Mouse (Mus musculus): ENCODE data around the gene Isoc2b.
"Not testable (repeated sequence)": the region's sequence is repeated elsewhere in the genome, so short reads cannot be mapped to it uniquely, and the experiment has no call there.

Gene Isoc2b

DNA sequence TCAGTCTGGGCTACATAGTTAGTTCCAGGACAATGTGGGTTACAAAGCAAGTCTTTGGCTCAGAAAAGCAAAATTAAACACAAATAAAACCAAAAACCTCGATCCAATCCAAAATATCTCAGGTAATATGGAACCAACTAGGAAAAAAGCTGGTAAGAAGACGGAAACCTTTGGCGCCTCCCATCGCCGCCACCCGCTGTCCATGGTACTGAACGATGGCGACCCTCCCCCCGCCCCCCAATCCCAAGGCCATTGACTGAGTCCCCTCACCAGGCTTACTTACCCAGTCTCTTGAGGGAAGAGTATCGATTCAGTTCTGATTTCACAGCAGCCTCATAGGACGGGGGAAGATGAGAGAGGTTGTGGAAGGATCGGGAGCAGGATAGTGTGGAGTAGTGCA, 39.6 kb downstream of the Isoc2b start:
- DNase-seq = no peak

DNA sequence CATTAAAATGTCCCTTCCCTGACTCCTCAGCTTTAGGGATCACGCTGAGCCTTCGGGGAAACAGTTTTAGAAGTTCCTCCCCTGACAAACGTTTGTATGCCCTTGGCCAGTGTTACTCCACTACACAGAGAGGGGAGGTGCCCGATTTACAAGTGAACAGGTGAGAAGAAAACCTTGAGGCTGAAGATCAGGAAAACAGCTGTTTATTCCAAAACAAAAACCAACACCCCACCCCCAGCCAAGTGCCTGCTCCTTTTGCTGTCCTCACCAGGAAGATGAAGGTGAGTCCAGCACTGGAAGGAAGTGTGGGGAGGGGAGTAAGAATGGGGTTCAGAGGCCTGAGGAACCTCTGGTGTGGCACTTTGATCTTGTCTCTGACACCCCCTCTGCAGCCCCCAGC, 44.7 kb downstream of the Isoc2b start:
- DNase-seq = no peak

DNA sequence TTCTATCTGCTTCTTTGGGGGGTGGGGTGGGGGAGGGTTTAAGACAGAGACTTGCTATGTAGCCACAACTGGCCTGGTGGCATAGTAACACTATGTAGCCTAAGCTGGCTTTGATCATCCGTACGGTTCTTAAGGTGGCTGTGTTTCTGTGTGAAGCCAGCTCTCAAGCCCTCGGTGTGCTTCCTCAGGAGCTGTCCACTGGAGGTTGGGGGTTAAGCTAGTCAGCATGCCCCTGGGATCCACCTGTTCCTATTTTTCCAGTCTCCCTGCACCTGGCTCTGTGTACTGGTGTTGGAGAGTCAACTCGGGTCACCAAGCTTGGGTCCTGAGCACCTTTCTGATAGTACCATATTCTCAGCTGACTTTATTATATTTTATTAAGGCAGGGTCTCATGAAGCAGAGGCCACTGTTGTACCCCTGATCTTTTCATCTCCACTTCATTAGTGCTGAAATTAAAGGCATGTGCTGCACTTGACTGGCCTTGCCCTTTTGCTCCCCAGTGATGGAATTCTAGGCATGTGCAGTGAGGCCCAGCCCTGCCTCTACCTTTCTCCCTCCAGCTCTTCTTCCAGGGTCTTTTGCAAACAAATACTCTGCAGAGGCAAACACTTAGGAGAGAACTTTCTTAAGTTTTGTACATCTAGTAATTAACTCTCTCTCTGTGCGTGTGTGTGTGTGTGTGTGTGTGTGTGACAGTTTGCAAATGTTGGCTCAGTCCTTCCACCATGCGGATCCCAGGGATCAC, 47.7 kb downstream of the Isoc2b start:
- DNase-seq = no peak

DNA sequence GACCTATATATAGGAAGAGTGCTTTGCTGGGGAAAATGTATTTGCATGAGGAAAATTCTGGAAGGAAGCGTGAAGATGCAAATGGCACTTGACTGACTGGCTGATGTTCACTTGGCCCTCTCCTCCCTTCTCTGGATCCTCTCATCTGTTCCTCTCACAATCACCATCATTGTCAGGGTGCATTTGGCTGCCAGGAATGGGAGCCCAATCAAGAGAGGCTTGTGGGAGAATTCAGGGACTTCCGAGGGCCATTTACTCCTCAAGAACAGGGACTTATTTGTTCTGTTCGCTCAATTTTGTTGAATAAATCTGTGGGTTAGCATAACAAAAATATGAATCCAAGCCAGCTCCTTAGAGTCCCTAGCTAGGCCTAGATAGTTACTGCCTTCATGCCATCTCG, 48.4 kb downstream of the Isoc2b start:
- no peak for DNase-seq

DNA sequence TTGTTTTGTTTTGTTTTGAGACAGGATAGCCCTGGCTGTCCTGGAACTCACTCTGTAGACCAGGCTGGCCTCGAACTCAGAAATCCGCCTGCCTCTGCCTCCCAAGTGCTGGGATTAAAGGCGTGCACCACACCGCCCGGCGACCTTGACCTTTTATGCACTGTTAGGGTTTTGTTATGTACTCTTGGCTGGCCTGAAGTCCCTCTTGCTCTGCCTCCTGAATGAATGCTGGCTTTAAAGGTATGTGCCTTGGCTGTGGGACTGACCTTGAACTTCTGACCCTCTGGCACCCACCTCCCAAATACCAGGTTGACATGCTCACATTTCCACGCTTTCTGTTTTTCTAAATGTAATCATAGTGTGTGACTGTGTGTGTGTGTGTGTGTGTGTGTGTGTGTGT, 49.1 kb downstream of the Isoc2b start:
- not testable (repeated sequence) for DNase-seq

DNA sequence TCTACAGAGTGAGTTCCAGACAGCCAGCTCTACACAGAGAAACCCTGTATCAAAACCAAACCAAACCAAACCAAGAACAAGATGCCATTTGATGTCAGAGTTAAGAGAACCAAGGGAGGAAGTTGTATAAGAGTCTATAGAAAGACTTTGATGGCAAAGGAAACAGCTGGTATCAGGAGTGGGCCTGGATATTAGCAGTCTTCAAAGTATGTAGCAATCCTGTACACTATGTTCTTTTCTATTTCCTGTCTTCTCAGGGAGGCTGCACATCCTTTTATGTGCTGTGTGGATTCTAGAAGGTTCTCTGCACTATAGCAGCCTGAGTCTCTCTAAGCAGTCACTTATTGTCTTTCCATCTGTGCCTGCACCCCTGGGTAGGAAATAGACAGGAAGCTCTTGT, 53.5 kb downstream of the Isoc2b start:
- DNase-seq = no peak

DNA sequence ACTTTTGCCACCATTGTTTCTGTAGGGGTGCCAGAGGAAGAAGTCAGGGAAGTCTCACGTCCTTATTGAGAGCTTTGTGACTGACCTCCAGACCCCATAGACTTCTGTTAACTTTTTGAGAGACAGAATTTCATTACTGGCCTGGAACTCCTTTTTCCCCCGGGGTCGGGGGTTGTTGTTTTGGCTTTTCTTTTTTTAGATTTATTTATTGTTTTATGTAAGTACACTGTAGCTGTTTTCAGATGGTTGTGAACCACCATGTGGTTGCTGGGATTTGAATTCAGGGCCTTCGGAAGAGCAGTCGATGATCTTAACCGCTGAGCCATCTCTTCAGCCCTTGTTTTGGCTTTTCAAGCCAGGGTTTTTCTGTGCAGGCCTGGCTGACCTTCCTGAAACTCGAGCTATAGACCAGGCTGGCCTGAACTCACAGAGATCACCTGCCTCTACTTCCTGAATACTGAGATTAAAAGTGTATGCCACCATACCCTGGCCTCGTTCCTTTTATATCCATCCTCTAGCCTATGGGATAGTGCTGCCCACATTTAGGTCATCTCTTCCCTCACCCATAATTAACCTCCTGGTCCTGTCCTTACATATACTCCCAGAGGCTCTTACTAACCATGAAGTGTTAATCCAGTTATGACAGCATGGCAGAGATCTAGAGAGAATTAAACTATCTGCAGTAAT, 56.8 kb downstream of the Isoc2b start:
- DNase-seq = no peak

DNA sequence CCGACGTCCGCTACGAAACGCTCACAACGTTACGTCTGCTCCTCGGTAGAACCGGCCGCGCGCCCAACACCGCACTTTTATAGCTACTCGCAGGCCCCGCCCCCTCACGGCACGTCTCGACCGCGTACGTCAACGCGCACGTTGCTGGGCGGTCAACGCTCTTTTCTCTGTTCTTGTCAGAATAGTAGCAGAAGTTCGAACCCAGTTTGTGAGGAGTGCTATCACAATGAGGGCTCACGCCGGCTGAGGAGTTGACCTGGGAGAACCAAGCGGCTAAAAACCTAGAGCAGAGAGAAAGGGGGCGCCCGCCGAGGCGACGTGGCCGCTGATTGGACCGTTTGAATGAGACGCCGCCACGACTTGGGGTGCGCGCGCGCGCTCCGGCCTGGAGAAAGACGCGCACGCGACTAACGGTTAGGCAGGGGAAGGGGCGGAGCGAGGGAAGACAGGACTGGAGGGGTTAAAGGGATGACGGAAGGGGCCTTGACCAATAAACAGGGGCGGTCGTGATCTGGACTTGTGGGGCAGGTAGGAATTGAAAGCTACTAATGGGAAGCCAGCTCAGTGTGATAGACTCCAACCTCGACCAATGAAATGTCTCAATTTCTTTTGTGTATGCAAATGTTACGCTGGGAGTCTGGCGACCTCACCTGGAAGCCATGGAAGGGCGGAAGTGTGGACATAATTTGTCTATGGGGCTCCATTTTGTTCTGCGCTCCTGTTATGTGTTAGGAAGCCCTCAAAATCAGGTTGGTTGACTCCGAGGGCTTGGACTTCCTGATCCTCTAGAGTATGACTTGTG, 57.6 kb downstream of the Isoc2b start, which contains the start of gene Ube2s:
Gene Ube2s, minus strand, starts transcription at position 288 of the 802 bp plus-strand sequence.
- DNase-seq = peak; percentile 99

DNA sequence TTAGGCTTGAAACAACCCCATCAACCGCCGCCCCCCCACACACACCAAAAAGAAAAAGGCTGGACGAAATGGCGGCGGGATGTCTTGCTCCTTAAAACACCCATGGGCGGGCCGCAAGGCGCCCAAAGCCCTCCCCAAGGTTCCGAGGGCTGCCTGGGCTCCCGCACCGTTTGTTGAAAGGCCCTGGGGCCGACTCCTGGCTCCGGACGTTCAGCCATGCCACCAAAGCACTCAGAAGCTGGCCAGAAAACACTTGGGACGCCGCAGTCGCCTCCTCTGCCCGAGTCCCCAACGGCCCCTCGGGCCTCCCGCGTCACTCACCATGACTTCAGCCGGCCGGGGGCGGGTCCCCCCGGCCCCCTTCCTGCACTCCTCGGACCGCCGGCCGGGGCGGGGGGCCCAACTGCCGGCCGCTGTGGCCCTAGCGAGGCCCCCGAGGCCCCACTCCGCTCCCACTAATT, 58.2 kb downstream of the Isoc2b start:
- no peak for DNase-seq

DNA sequence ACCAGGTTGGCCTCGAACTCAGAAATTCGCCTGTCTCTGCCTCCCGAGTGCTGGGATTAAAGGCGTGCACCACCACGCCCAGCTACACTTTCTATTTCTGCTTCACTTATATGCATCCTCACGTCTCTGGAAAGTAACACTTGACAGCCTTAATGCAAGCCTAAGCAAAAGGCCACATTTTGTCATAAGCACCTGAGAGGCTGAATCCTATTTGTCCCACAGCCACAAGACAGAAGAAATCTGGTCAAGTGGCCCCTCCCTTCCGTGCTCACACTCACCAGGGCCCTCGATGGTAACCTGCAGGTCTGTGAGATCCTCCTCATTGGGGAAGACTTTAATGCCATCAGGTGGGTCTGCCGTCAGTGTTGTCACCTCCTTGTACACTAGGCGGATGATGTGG, 58.9 kb downstream of the Isoc2b start:
- DNase-seq = not testable (repeated sequence)

DNA sequence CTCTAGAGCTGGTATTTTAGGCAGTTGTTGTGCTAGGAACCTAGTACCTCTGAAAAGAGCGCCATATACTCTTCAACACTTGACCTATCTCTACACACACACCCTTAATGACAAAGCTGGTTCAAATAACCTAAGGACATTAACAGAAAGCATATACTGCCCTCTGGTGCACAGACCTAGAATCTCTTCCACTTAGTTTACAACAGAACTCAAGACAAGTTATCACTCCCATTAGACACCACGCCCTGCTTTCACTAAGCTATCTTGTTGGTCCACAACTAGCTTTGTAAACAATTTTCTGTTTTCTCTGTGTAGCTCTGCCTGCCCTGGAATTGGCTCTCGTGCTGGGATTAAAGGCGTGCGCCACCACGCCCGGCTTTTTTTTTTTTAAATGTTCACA, 63.3 kb downstream of the Isoc2b start:
- DNase-seq = no peak

DNA sequence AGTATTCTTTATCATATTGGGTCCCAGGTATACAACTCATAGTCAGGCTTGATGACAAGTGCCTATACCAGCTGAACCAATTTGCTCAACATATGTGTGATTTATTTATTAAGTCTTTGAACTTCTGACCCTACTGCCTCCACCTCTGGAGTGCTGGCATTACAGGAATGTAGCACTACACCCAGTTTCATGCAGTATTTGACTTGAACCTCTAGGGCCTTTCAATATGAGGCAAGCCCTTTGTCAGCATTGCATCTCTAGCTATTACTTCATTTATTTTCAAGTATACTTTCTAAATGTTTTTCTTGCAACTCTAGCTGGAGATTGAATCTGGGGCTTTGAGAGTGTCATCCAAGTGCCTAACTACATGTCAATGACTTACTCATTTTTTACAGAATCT, 67.8 kb downstream of the Isoc2b start:
- no peak for DNase-seq

DNA sequence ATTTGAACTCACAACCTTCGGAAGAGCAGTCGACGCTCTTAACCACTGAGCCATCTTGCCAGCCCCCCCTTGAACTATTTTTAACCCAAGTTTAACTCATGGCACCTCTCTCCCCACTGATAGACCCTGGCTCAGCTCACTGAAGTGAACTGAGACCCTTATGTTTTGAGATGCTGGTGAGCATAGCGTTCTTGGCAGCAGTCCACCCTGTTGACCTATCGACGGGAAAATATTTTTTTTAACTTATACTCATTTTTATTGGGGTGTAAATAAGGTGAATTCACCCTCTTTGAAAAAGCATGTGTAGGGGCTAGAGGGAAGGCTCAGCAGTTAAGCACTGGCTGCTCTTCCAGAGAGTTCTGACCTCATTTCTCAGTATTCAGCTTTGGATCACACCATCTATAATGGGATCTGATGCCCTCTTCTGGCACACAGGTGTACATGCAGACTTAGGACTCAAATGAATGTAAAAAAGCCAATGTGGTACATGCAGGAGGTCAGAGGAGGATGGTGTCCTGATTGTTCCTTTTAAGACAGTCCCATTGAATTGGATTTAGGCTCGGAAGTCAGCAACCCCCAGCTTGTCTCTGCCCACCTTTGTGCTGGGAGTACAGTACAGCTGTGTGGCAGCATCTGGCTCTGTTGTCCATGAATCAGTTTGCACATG, 74.2 kb downstream of the Isoc2b start:
- DNase-seq = no peak
